Mouse (Mus musculus): ENCODE data around the gene Olfr493. TPM values are rescaled to one million over a fixed set of nuclear protein-coding genes. Genes with fewer than 3 reads are reported as not detected.

The Olfr493 gene
- total RNA-seq (2021) = not detected
- long read RNA-seq, experiment 1 = 0 reads
- long read RNA-seq, experiment 2 = 0 reads

DNA sequence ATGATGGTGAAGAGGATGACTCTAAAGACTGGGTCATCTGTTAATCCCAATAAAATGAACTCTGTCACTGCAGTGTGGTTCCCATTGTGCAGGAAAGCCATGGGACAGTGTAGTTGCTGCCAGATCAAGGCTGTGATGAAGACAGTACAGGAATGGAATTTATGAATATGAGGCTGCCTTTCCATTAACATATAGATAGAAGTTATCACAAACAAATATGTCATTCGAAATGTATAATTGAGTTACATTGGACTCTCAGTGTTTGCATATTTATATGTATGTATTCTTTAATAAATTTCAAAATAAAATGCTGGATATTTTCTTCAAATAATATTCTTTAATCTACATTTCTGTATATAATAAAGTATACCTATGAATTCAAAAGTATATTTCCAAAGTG is at the start of gene Olfr493:
Gene Olfr493 (minus strand): TSS at position 101 of the 400 bp plus-strand sequence.
- no peak for DNase-seq

DNA sequence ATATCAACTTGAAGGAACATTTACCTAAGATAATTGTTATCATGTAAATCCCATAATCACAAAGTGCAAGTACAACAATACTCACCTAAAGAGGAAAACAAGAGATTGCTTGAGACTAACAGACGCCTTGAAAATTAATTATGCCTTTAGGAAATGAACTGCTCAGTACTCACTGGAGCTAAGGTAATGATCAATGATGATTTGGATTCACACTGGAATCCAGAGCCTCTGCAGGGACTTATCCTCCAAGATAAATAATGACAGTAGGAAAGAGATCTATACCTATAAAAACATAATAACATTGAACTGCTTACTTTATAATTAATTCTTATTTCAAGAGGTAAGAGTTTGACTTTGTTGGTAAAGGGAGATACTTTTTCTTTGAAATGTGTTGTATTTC is 46.1 kb upstream of the Olfr493 start, which contains the start of gene Olfr495:
Gene Olfr495 (plus strand): TSS at position 301 of the 400 bp plus-strand sequence.
- no peak for DNase-seq

GRCm38 (mm10) chr7:108365035-108365434 is 18.3 kb upstream of the Olfr493 start, which contains the start of gene Olfr494:
TSS of gene Olfr494 (plus strand) at chr7:108365335.
- DNase-seq = no peak

- no peak for DNase-seq
Observed at GRCm38 (mm10) chr7:108323574-108323973, 23.2 kb downstream of the Olfr493 start, which contains the start of gene Olfr492. TSS of gene Olfr492 (minus strand) at chr7:108323674.

- no peak for DNase-seq
Observed at GRCm38 (mm10) chr7:108313151-108313550, 33.6 kb downstream of the Olfr493 start, which contains the start of gene Olfr491. TSS of gene Olfr491 (plus strand) at chr7:108313451.

Other genes starting within 250 kb of the Olfr493 start
- 1 to 10 TPM in 1 of 2 experiments, under 1 TPM in 1; 0.63 to 1.0 TPM for gene Olfr482, start 249.4 kb downstream of the Olfr493 start, total RNA-seq (2021)
- not detected for gene Olfr483, start 246.1 kb downstream of the Olfr493 start, total RNA-seq (2021)
- gene Olfr484, start 219.5 kb downstream of the Olfr493 start, total RNA-seq (2021) = not detected
- not detected for gene Olfr485, start 187.1 kb downstream of the Olfr493 start, total RNA-seq (2021)
- gene Olfr486, start 174.2 kb downstream of the Olfr493 start, total RNA-seq (2021) = not detected
- not detected for gene Olfr487, start 132.3 kb downstream of the Olfr493 start, total RNA-seq (2021)
- not detected for gene Olfr488, start 88.6 kb downstream of the Olfr493 start, total RNA-seq (2021)
- gene Olfr490, start 58.0 kb downstream of the Olfr493 start, total RNA-seq (2021) = not detected
- gene Olfr491, start 33.5 kb downstream of the Olfr493 start, total RNA-seq (2021) = not detected
- not detected for gene Olfr492, start 23.3 kb downstream of the Olfr493 start, total RNA-seq (2021)
- not detected for gene Olfr494, start 18.4 kb upstream of the Olfr493 start, total RNA-seq (2021)
- not detected for gene Olfr495, start 46.2 kb upstream of the Olfr493 start, total RNA-seq (2021)
- gene Olfr497, start 73.4 kb upstream of the Olfr493 start, total RNA-seq (2021) = not detected
- not detected for gene Olfr498, start 118.3 kb upstream of the Olfr493 start, total RNA-seq (2021)
- not detected for gene Olfr502, start 178.1 kb upstream of the Olfr493 start, total RNA-seq (2021)
- not detected for gene Olfr503, start 197.5 kb upstream of the Olfr493 start, total RNA-seq (2021)
- not detected for gene Olfr504, start 218.8 kb upstream of the Olfr493 start, total RNA-seq (2021)